Mouse (Mus musculus) neural tube, embryonic 14.5 days (tissue): ENCODE measurements around the gene Foxp4. TPM values are rescaled to one million over a fixed set of nuclear protein-coding genes. Genes with fewer than 3 reads are reported as not detected.

Source experiments
- ATAC-seq: fragments of 200-750 bp; cut with Nextera tagmentation; 2 replicates; pipeline ENCODE4 v1.8.0; 2017; ENCODE audit warnings: low read depth, mild to moderate bottlenecking, moderate TSS enrichment, moderate library complexity
- H3K27ac ChIP-seq: fragments of 300-500 bp; sonication (generic); 2 replicates; pipeline ENCODE4 v1.5.1; 2014; ENCODE audit warnings: low read depth, mild to moderate bottlenecking, control low read depth, low read length, moderate library complexity, mixed read lengths
- H3K27me3 ChIP-seq: fragments of 300-500 bp; sonication (generic); 2 replicates; pipeline ENCODE4 v1.6.1; 2014; ENCODE audit warnings: low read length; ENCODE audit not compliant: control insufficient read depth, insufficient read depth
- H3K36me3 ChIP-seq: fragments of 300-500 bp; sonication (generic); 2 replicates; pipeline ENCODE4 v1.6.1; 2014; ENCODE audit warnings: low read length, mixed read lengths; ENCODE audit not compliant: control insufficient read depth, insufficient read depth
- H3K4me1 ChIP-seq: fragments of 300-500 bp; sonication (generic); 2 replicates; pipeline ENCODE4 v1.6.1; 2014; ENCODE audit warnings: low read length; ENCODE audit not compliant: control insufficient read depth, insufficient read depth
- H3K4me2 ChIP-seq: fragments of 300-500 bp; sonication (generic); 2 replicates; pipeline ENCODE4 v1.6.1; 2014; ENCODE audit warnings: mild to moderate bottlenecking, low read depth, low read length, control low read depth
- H3K4me3 ChIP-seq: fragments of 300-500 bp; sonication (generic); 2 replicates; pipeline ENCODE4 v1.5.1; 2014; ENCODE audit warnings: low read depth, low read length, control low read depth, mixed read lengths
- H3K9ac ChIP-seq: fragments of 300-500 bp; sonication (generic); replicated peaks from 2 replicates; pipeline ENCODE4 v1.6.1; 2014; ENCODE audit warnings: low read depth, mild to moderate bottlenecking, control low read depth, low read length, mixed read lengths
- H3K9me3 ChIP-seq: fragments of 300-500 bp; sonication (generic); 2 replicates; pipeline ENCODE4 v1.6.1; 2016; ENCODE audit warnings: low read length; ENCODE audit not compliant: control insufficient read depth
- WGBS: fragments of 180-500 bp; shearing (Covaris S2); extraction: QIAGEN DNeasy Blood & Tissue Kit; methylation state at CpG from one replicate; pipeline ENCODE4 v1.1.7; 2014; 5-methylcytosine and 5-hydroxymethylcytosine counted together
- polyA plus RNA-seq: library from polyadenylated mRNA; unstranded; fragments of >200 nt; fragmentation: Nextera tagmentation; extraction: Ambion mirVana; gene quantifications from 2 replicates; pipeline ENCODE4 v1.2.1, GENCODE M21; 2014

The Foxp4 gene
- polyA plus RNA-seq, 1 experiment from 2014 or later = 28.7 TPM

DNA sequence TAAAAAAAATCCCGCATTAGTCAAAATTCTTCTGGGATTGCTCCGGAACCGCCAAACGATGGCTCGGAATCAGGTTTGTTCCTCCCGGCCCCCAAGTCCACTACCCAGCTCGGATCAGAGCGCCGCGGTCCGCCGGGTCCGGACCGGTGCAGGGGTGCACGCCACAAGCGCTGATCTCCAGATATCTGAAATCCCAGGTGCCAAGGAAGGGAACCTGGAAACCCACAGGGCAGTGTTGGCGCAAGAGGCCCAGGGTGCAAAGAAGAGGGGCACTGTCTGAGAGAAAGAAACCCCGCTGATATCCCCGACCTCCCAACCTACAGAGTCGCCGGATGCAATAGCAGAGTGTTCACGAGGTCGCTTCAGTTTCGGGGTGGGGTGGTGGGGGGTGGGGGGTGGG lies 1.9 kb downstream of the Foxp4 start:
- under 1% methylated on average over 23 of the region's 24 CpGs for WGBS
- Histone ChIP-seq H3K4me1 (peaks cover 15% of the 10 kb centered on the region), H3K4me3 (peak overlapping the region; percentile 79), H3K9me3 (no peaks in the 10 kb centered on the region), H3K4me2 (peak overlapping the region; percentile 93), H3K36me3 (no peaks in the 10 kb centered on the region), H3K27me3 (peaks cover 22% of the 10 kb centered on the region), H3K9ac (peak overlapping the region; percentile 32; the same call in 1 of the 2 replicates), H3K27ac (no peak overlapping the region)
- ATAC-seq = no peak

DNA sequence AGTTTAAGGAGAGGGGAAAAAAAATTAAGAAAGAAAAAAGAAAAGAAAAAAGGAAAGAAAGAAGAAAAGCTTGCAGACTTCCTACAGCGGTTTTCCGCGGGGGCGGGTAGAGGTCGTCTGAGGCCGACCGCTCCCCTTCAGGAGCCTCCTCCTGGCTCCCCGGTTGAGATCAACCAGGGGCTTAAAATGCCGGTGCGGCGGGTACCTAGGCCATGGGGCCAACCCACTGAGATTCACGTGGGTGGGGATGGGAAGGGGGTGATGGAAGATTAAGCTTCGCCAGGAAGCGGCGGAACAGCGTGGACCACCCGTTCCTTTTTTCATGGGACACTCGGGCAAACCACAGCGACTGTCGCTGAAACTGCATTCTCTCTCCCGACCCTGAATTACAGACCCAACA lies 2.3 kb downstream of the Foxp4 start:
- WGBS = 2% methylated on average over 21 of the region's 21 CpGs
- Histone ChIP-seq H3K27me3 (peaks cover 22% of the 10 kb centered on the region), H3K4me1 (peaks cover 15% of the 10 kb centered on the region), H3K27ac (no peak overlapping the region), H3K4me2 (peak overlapping the region; percentile 93), H3K36me3 (no peaks in the 10 kb centered on the region), H3K9me3 (no peaks in the 10 kb centered on the region), H3K9ac (peak overlapping the region; percentile 2; the same call in 1 of the 2 replicates), H3K4me3 (peak overlapping the region; percentile 79)
- no peak for ATAC-seq

DNA sequence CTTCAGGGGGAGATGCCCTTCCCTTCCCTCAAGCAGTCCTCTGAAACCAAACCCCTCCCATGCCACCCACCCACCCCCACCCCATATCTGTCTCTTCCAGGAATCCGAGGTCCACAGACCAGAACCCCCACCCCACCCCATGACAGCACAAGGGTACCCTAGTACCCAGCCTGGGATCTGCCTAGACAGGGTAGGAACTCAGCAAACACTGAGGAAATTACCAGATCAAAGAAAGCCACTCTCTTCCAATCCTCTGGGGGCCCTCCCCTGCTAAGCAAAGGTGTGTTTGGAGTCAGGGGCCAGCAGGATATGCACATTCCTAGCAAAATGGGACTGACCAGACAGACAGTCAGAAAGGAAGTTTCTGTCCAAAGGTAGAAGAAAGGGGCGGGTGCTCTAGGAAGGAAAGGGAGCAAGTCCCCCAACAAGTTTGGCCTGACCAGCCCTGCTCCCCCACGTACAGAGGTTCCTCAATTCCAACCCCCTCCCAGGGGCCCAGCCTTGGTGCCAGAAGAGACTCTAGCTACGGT lies 3.2 kb downstream of the Foxp4 start:
- Histone ChIP-seq H3K4me3 (no peak overlapping the region), H3K9ac (no peak overlapping the region), H3K27me3 (peaks cover 22% of the 10 kb centered on the region), H3K9me3 (no peaks in the 10 kb centered on the region), H3K4me1 (peaks cover 15% of the 10 kb centered on the region), H3K36me3 (no peaks in the 10 kb centered on the region), H3K4me2 (peak overlapping the region; percentile 7; the same call in 1 of the 2 replicates), H3K27ac (no peak overlapping the region)
- WGBS = 39% methylated on average over 4 of the region's 4 CpGs
- ATAC-seq = no peak

DNA sequence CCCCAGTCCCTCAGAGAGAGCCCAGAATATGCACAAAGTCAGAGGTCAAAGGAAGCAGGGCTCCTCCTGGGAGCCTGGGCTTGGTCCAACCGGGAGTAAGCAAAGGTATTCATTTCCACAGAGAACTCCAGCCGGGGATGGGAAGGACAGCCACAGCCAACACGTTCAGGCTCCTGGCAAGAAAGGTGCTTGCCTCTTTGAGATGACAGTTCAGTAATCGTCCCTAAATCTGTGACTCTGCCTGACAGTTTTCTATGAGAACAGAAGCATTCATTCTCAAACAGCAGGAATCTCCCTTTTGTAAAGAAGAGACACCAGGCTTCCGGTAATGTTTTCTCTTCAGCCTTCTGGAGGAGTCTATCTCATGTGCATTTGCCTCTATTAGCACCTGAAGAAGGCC lies 4.6 kb downstream of the Foxp4 start:
- H3K9ac ChIP-seq = no peak overlapping the region
- no peaks in the 10 kb centered on the region for H3K9me3 ChIP-seq
- ATAC-seq = no peak
- 23% methylated on average over 5 of the region's 5 CpGs for WGBS
- H3K36me3 ChIP-seq = no peaks in the 10 kb centered on the region
- no peak overlapping the region for H3K4me2 ChIP-seq
- H3K27ac ChIP-seq = no peak overlapping the region
- peaks cover 17% of the 10 kb centered on the region for H3K4me1 ChIP-seq
- peaks cover 22% of the 10 kb centered on the region for H3K27me3 ChIP-seq
- no peak overlapping the region for H3K4me3 ChIP-seq

DNA sequence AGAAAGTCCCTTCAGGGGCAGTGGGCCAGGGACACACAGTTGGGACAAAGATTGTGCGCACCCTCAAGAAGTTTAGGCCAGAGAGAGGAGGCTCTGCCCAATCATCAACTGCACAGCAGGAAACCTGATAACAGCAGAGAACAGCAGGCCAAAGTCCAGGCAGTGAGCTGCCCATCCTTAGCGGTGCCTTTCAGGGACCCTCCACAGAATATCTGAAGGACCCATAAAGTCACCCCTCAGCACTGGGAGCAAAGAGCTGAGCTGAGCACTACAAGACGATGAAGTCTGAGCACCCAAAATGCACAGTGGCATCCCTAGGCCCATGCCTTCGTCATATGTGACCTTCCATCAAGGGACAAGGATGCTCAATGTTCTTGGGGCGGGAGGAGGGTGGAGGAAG lies 6.5 kb downstream of the Foxp4 start:
- H3K27me3 ChIP-seq = peaks cover 18% of the 10 kb centered on the region
- H3K9me3 ChIP-seq = no peaks in the 10 kb centered on the region
- peaks cover 11% of the 10 kb centered on the region; the same call in 1 of the 2 replicates for H3K4me1 ChIP-seq
- H3K9ac ChIP-seq = no peak overlapping the region
- H3K27ac ChIP-seq = no peak overlapping the region
- WGBS = 83% methylated on average over 5 of the region's 5 CpGs
- H3K4me3 ChIP-seq = no peak overlapping the region
- H3K4me2 ChIP-seq = no peak overlapping the region
- no peak for ATAC-seq
- H3K36me3 ChIP-seq = no peaks in the 10 kb centered on the region

DNA sequence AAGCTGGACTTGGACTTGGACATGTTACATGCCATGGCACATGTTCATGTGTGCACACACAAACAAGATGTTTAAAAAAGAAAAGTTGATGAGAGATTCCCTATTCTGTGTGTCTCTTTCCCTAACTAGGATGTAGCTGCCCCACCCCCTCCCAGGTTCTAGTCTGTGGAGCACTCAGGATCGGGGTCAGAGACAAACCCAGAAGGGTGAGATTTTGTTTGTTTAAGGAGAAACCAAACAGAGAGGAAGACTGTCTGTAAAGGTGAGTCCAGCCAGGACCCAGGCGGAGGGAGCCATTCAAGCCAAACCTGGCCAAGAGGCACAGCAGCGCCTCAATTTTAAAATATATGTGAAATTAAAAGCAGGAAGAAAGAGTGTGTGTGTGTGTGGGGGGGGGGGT lies 7.2 kb downstream of the Foxp4 start:
- no peak for ATAC-seq
- WGBS = 91% methylated on average over 3 of the region's 3 CpGs
- peaks cover 6% of the 10 kb centered on the region; the same call in 1 of the 2 replicates for H3K4me1 ChIP-seq

DNA sequence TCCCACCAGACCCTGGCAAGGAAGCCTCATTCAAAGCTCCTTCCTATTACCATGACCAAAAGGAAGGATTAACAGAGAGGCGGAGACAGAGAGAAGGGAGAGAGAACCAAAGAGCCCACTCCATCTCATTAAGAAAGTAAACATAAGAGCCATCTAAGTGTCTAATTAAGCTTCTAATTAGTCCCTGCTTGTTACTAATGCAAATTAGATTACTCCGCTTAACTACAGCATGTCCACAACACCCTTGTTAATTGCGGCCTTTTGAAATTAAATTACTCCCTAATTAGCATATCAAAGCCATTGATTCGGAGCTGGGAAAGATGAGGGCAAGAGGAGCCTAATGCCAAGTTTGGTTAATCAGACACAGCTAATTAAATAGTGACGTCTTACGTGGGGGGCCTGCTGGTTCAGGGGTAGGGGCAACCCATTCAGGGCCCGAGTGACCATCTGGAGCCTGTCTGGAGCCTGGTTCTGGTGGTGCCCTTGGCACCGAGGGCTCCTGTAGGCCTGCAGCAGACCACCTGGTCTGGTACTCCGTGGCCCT lies 9.7 kb downstream of the Foxp4 start:
- no peak overlapping the region for H3K27ac ChIP-seq
- no peaks in the 10 kb centered on the region for H3K36me3 ChIP-seq
- ATAC-seq = peak; percentile 68
- peaks cover 3% of the 10 kb centered on the region; the same call in 1 of the 2 replicates for H3K4me1 ChIP-seq
- no peak overlapping the region for H3K4me3 ChIP-seq
- no peaks in the 10 kb centered on the region for H3K9me3 ChIP-seq
- H3K27me3 ChIP-seq = peaks cover 17% of the 10 kb centered on the region
- no peak overlapping the region for H3K4me2 ChIP-seq
- 18% methylated on average over 9 of the region's 9 CpGs for WGBS
- no peak overlapping the region for H3K9ac ChIP-seq

More for the DNA sequence above, 7.2 kb downstream of the Foxp4 start:
- H3K27ac ChIP-seq = no peak overlapping the region
- H3K4me3 ChIP-seq = no peak overlapping the region
- H3K27me3 ChIP-seq = peaks cover 18% of the 10 kb centered on the region
- no peaks in the 10 kb centered on the region for H3K36me3 ChIP-seq
- H3K4me2 ChIP-seq = no peak overlapping the region
- no peak overlapping the region for H3K9ac ChIP-seq
- no peaks in the 10 kb centered on the region for H3K9me3 ChIP-seq

DNA sequence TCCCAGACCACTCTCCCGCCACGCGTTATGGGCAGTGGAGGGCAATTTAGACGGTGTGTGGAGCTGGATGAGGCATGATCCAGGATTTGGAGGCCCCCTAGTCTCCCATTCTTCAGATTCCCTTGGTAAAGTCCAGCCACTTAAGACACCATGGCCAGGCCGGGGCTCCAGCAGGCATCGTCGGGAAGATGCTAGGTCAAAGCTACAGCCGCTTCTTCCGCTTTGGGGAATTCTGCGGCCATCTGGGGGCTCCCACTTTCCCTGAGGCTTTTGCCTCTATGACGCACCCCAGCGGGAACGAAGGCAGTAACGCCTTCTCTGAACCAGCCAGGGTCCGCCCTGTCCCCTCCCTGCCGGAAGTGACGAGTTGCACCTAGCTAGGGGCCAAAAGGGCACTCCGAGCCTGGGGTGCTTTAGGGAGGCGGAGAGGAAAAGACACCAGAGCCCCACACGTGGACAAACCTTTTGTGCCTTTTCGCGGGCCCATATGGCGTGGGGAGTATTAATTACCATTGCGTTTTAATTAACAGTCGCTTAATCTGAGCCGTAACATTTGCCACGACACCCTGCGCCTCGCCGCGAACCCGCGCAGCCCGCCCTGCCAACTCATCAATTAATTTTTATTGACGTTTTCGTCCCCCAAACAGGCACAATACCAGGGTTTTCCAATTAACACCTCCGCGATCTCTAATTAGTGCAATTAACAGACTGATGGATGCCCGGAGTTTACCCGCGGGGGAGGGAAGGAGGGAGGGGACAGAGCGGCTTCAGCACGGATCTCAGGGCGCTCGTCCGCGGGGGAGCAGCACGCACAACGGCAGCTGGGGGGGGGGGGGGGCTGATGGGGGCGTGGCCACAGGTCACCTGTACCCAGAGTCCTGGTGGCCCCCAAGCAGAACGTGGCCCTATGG lies 15.1 kb downstream of the Foxp4 start:
- 9% methylated on average over 50 of the region's 51 CpGs for WGBS
- Histone ChIP-seq H3K4me1 (peaks cover 12% of the 10 kb centered on the region; the same call in 1 of the 2 replicates), H3K4me3 (peak overlapping the region; percentile 24), H3K27ac (no peak overlapping the region), H3K9ac (no peak overlapping the region), H3K4me2 (peak overlapping the region; percentile 52), H3K36me3 (no peaks in the 10 kb centered on the region), H3K27me3 (peaks cover 17% of the 10 kb centered on the region), H3K9me3 (no peaks in the 10 kb centered on the region)
- ATAC-seq = no peak; the same call in 1 of the 2 replicates

DNA sequence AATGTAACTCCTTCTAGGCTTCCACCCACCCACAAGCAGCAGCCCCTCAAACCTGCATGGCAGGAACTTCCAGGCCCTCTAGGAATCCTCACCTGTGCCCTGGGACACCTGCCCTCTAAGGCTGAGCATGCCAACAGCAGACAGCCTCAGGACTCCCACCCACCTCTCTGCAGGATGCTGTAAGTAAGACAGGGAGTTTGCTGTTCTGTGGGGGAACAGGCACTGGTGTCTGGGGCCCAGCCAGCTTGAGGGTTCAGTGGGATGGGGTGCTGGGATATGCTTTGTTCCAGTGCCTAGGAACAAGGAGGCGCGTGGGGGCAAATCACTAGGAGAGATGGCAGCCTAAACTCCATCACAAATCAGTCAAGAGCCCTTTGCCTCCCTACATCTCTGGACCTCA lies 16.4 kb downstream of the Foxp4 start:
- no peaks in the 10 kb centered on the region for H3K36me3 ChIP-seq
- H3K27me3 ChIP-seq = peaks cover 19% of the 10 kb centered on the region
- H3K4me2 ChIP-seq = no peak overlapping the region
- 86% methylated on average over 2 of the region's 2 CpGs for WGBS
- no peak overlapping the region for H3K9ac ChIP-seq
- no peak for ATAC-seq
- H3K4me1 ChIP-seq = peaks cover 16% of the 10 kb centered on the region; the same call in 1 of the 2 replicates
- H3K27ac ChIP-seq = no peak overlapping the region
- H3K9me3 ChIP-seq = no peaks in the 10 kb centered on the region
- H3K4me3 ChIP-seq = no peak overlapping the region
